Mouse (Mus musculus) midbrain, embryonic 10.5 days (tissue): ENCODE results near the gene Epb41l4b. TPM values are rescaled to one million over a fixed set of nuclear protein-coding genes. Genes with fewer than 3 reads are reported as not detected.

Source experiments
- DNase-seq: peaks from one replicate; pipeline ENCODE4 v3.0.0-alpha.2; 2017; ENCODE audit warnings: low spot score
- H3K27ac ChIP-seq: fragments of 300-500 bp; sonication (generic); replicated peaks from 2 replicates; pipeline ENCODE4 v1.5.1; 2016; ENCODE audit warnings: mild to moderate bottlenecking
- H3K27me3 ChIP-seq: fragments of 300-500 bp; sonication (generic); 2 replicates; pipeline ENCODE4 v1.6.1; 2016; ENCODE audit warnings: low read depth, mild to moderate bottlenecking; ENCODE audit not compliant: poor library complexity, severe bottlenecking
- H3K36me3 ChIP-seq: fragments of 300-500 bp; sonication (generic); 2 replicates; pipeline ENCODE4 v1.6.1; 2016; ENCODE audit warnings: mild to moderate bottlenecking, moderate library complexity
- H3K4me1 ChIP-seq: fragments of 300-500 bp; sonication (generic); 2 replicates; pipeline ENCODE4 v1.6.1; 2016
- H3K4me3 ChIP-seq: fragments of 300-500 bp; sonication (generic); 2 replicates; pipeline ENCODE4 v1.5.1; 2016; ENCODE audit warnings: mild to moderate bottlenecking, moderate library complexity
- H3K9me3 ChIP-seq: fragments of 300-500 bp; sonication (generic); replicated peaks from 2 replicates; pipeline ENCODE4 v1.6.1; 2016; ENCODE audit warnings: mild to moderate bottlenecking
- WGBS: fragments of 180-500 bp; shearing (Covaris S2); methylation state at CpG from one replicate; pipeline ENCODE4 v1.1.7; 2016; 5-methylcytosine and 5-hydroxymethylcytosine counted together
- polyA plus RNA-seq: library from polyadenylated mRNA; unstranded; fragments of >200 nt; fragmentation: Nextera tagmentation; extraction: Ambion mirVana; gene quantifications from 2 replicates; pipeline ENCODE4 v1.2.1, GENCODE M21; 2016

The Epb41l4b gene
- polyA plus RNA-seq, 1 experiment from 2014 or later = 0.52 TPM

- Histone ChIP-seq H3K27ac (no peak overlapping the region), H3K4me3 (no peak overlapping the region), H3K4me1 (peaks cover 11% of the 10 kb centered on the region), H3K27me3 (no peaks in the 10 kb centered on the region), H3K36me3 (no peaks in the 10 kb centered on the region), H3K9me3 (no peaks in the 10 kb centered on the region)
- DNase-seq = no peak
- WGBS = 85% methylated on average over 6 of the region's 6 CpGs
These were observed 23.3 kb downstream of the Epb41l4b start for GRCm38 (mm10) chr4:57119976-57120375.

- Histone ChIP-seq H3K9me3 (no peaks in the 10 kb centered on the region), H3K27me3 (no peaks in the 10 kb centered on the region), H3K36me3 (no peaks in the 10 kb centered on the region), H3K27ac (no peak overlapping the region), H3K4me1 (peaks cover 15% of the 10 kb centered on the region), H3K4me3 (no peak overlapping the region)
- 80% methylated on average over 3 of the region's 3 CpGs for WGBS
- no peak for DNase-seq
These were observed 24.4 kb downstream of the Epb41l4b start for GRCm38 (mm10) chr4:57118883-57119282.

- DNase-seq = no peak
- H3K27ac ChIP-seq = no peak overlapping the region
- WGBS = 87% methylated on average over 6 of the region's 6 CpGs
These were observed 27.0 kb downstream of the Epb41l4b start for GRCm38 (mm10) chr4:57116278-57116677.

GRCm38 (mm10) chr4:57114617-57115592 is 28.3 kb downstream of the Epb41l4b start:
- no peak for DNase-seq
- Histone ChIP-seq H3K9me3 (no peaks in the 10 kb centered on the region), H3K36me3 (no peaks in the 10 kb centered on the region), H3K27ac (no peak overlapping the region), H3K4me3 (no peak overlapping the region), H3K27me3 (no peaks in the 10 kb centered on the region), H3K4me1 (peaks cover 4% of the 10 kb centered on the region; the same call in 1 of the 2 replicates)
- WGBS = 81% methylated on average over 19 of the region's 19 CpGs

More at GRCm38 (mm10) chr4:57116278-57116677, 27.0 kb downstream of the Epb41l4b start:
- Histone ChIP-seq H3K4me1 (peaks cover 4% of the 10 kb centered on the region; the same call in 1 of the 2 replicates), H3K27me3 (no peaks in the 10 kb centered on the region), H3K9me3 (no peaks in the 10 kb centered on the region), H3K36me3 (no peaks in the 10 kb centered on the region), H3K4me3 (no peak overlapping the region)

- DNase-seq = no peak
- Histone ChIP-seq H3K27me3 (no peaks in the 10 kb centered on the region), H3K27ac (no peak overlapping the region), H3K9me3 (no peaks in the 10 kb centered on the region), H3K4me1 (peaks cover 10% of the 10 kb centered on the region; the same call in 1 of the 2 replicates), H3K4me3 (no peak overlapping the region), H3K36me3 (no peaks in the 10 kb centered on the region)
- 84% methylated on average over 7 of the region's 7 CpGs for WGBS
These were observed 29.6 kb downstream of the Epb41l4b start for GRCm38 (mm10) chr4:57113472-57114216.

- no peak overlapping the region for H3K4me3 ChIP-seq
- no peaks in the 10 kb centered on the region for H3K36me3 ChIP-seq
- DNase-seq = no peak
- H3K9me3 ChIP-seq = no peaks in the 10 kb centered on the region
- 90% methylated on average over 11 of the region's 11 CpGs for WGBS
- H3K4me1 ChIP-seq = peaks cover 10% of the 10 kb centered on the region; the same call in 1 of the 2 replicates
- H3K27ac ChIP-seq = no peak overlapping the region
- no peaks in the 10 kb centered on the region for H3K27me3 ChIP-seq
These were observed 31.2 kb downstream of the Epb41l4b start for GRCm38 (mm10) chr4:57111992-57112540.

- H3K27ac ChIP-seq = no peak overlapping the region
- DNase-seq = no peak
- no peaks in the 10 kb centered on the region for H3K27me3 ChIP-seq
- H3K4me1 ChIP-seq = peaks cover 10% of the 10 kb centered on the region; the same call in 1 of the 2 replicates
- H3K36me3 ChIP-seq = no peaks in the 10 kb centered on the region
- WGBS = 88% methylated on average over 4 of the region's 4 CpGs
- H3K9me3 ChIP-seq = no peaks in the 10 kb centered on the region
- no peak overlapping the region for H3K4me3 ChIP-seq
These were observed 31.8 kb downstream of the Epb41l4b start for GRCm38 (mm10) chr4:57111411-57111810.

- WGBS = 81% methylated on average over 4 of the region's 4 CpGs
These were observed 33.7 kb downstream of the Epb41l4b start for GRCm38 (mm10) chr4:57109543-57109942.

GRCm38 (mm10) chr4:57105339-57105738 is 37.9 kb downstream of the Epb41l4b start:
- no peak for DNase-seq
- no peak overlapping the region for H3K27ac ChIP-seq
- H3K4me1 ChIP-seq = peaks cover 13% of the 10 kb centered on the region; the same call in 1 of the 2 replicates
- H3K36me3 ChIP-seq = no peaks in the 10 kb centered on the region
- H3K27me3 ChIP-seq = no peaks in the 10 kb centered on the region
- no peak overlapping the region for H3K4me3 ChIP-seq
- 90% methylated on average over 6 of the region's 6 CpGs for WGBS
- no peaks in the 10 kb centered on the region for H3K9me3 ChIP-seq

More at GRCm38 (mm10) chr4:57109543-57109942, 33.7 kb downstream of the Epb41l4b start:
- Histone ChIP-seq H3K27ac (no peak overlapping the region; the same call in 1 of the 2 replicates), H3K9me3 (no peaks in the 10 kb centered on the region), H3K27me3 (no peaks in the 10 kb centered on the region), H3K4me1 (peaks cover 9% of the 10 kb centered on the region; the same call in 1 of the 2 replicates), H3K36me3 (no peaks in the 10 kb centered on the region), H3K4me3 (no peak overlapping the region)
- no peak for DNase-seq

- H3K4me1 ChIP-seq = peaks cover 7% of the 10 kb centered on the region; the same call in 1 of the 2 replicates
- no peak overlapping the region for H3K27ac ChIP-seq
- no peak for DNase-seq
- H3K36me3 ChIP-seq = no peaks in the 10 kb centered on the region
- no peaks in the 10 kb centered on the region for H3K27me3 ChIP-seq
- no peak overlapping the region for H3K4me3 ChIP-seq
- H3K9me3 ChIP-seq = no peaks in the 10 kb centered on the region
- WGBS = 45% methylated on average over 5 of the region's 5 CpGs
These were observed 39.4 kb downstream of the Epb41l4b start for GRCm38 (mm10) chr4:57103830-57104229.

GRCm38 (mm10) chr4:57101095-57101494 is 42.1 kb downstream of the Epb41l4b start:
- Histone ChIP-seq H3K9me3 (no peaks in the 10 kb centered on the region), H3K4me3 (no peak overlapping the region), H3K36me3 (no peaks in the 10 kb centered on the region), H3K27ac (no peak overlapping the region), H3K4me1 (peaks cover 7% of the 10 kb centered on the region; the same call in 1 of the 2 replicates), H3K27me3 (no peaks in the 10 kb centered on the region)
- no peak for DNase-seq
- 84% methylated on average over 4 of the region's 4 CpGs for WGBS

GRCm38 (mm10) chr4:57097411-57097810 is 45.8 kb downstream of the Epb41l4b start:
- no peaks in the 10 kb centered on the region for H3K9me3 ChIP-seq
- H3K27ac ChIP-seq = no peak overlapping the region
- peaks cover 12% of the 10 kb centered on the region for H3K4me1 ChIP-seq
- no peak for DNase-seq
- H3K36me3 ChIP-seq = no peaks in the 10 kb centered on the region
- 92% methylated on average over 4 of the region's 4 CpGs for WGBS
- H3K27me3 ChIP-seq = no peaks in the 10 kb centered on the region
- no peak overlapping the region for H3K4me3 ChIP-seq
